Mouse (Mus musculus): ENCODE measurements around the gene Slc39a10.

GRCm38 (mm10) chr1:46869788-46870187 lies 22.9 kb downstream of the Slc39a10 start:
- TF ChIP-seq CHD2 (IDR thresholded peaks at IDR 0.05; ENCODE audit: low read length), result no peak
- no peak for TF ChIP-seq MAZ (IDR thresholded peaks at IDR 0.05; ENCODE audit: low read depth, low read length)
- no peak for TF ChIP-seq KAT2A (conservative IDR thresholded peaks at IDR 0.05; ENCODE audit: low read depth, low read length)
- TF ChIP-seq E2F4 (IDR thresholded peaks at IDR 0.05; ENCODE audit: borderline replicate concordance, low read depth, low read length), result no peak
- no peak for TF ChIP-seq EP300 (IDR thresholded peaks at IDR 0.05; ENCODE audit: low read depth in 1 of 2, low read length in 2 of 2)
- TF ChIP-seq ZC3H11A (IDR thresholded peaks at IDR 0.05; ENCODE audit: low read depth, low read length), result no peak
- TF ChIP-seq TCF12 (IDR thresholded peaks at IDR 0.05; ENCODE audit: low read depth, low read length), result no peak
- no peak for TF ChIP-seq BHLHE40 (IDR thresholded peaks at IDR 0.05; ENCODE audit: borderline replicate concordance, low read depth, low read length)
- TF ChIP-seq POLR2A (IDR thresholded peaks at IDR 0.05; ENCODE audit: control insufficient read depth in 1 of 2, insufficient read depth in 1 of 2, low read depth in 1 of 2, low read length in 2 of 2, poor library complexity in 1 of 2), result no peak
